8 mouse cellular contexts compared by ENCODE assay signal in the genomic region with DNA sequence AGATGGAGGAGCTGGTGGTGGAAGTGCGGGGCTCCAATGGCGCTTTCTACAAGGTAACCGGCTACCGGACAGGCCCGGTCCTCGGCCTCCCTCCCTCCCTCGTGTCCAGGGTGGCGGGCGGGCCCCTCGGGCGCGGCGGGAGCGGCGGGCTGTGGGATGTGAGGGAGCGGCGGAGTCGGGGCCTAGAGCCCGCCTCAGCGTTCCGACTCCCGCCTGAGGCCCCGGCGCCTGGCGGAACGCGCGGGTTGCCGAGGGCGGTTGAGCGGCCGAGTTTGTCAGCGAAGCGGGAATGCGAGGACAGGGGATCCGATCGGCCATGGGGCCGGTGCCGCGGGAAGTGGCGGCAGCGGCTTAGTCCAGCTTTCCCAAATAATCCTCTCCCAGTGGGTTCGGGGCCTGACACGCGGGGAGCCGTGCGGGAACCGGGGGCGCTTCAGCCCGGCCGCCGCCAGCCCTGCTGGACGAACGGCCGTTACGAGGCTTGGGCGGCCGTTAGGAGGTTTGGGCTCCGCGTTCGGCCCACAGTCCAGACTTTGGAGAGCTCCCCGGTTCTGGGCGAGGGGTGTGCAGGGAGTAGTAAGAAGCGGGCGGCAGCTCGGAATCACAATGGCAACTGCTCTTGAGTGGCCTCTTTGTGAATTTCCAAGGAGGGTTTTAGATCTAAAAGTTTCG. TPM values are rescaled to one million over a fixed set of nuclear protein-coding genes. Genes with fewer than 3 reads are reported as not detected.
DNase-seq lines count a peak whose midpoint lies in the region; ATAC-seq and TF ChIP-seq lines count a peak whose summit lies in the region.

No protein-coding gene starts in this region.

- DNase-seq in embryo, embryonic 10 days (ENCODE audit: low spot score): peak; percentile 16
- DNase-seq in embryo, embryonic 10.5 days (ENCODE audit: low spot score): no peak
- DNase-seq in 3T3-L1 (ENCODE audit: low read depth, low spot score): peak; percentile 9
- DNase-seq in adrenal gland, postnatal 10 days: peak; percentile 44
- peak; percentile 49 for DNase-seq in lung, embryonic 14.5 days
- peak; percentile 38 for DNase-seq in retina, embryonic 14.5 days (ENCODE audit: low spot score)

- peak; percentile 84 for ATAC-seq in forebrain, embryonic 12.5 days (ENCODE audit: low FRiP score)
- peak; percentile 80 for ATAC-seq in intestine, embryonic 15.5 days
- peak; percentile 76 for ATAC-seq in lung, embryonic 14.5 days (ENCODE audit: insufficient read depth)

- H3K27me3 ChIP-seq in forebrain, embryonic 12.5 days: no peaks in the 10 kb centered on the region
- H3K27me3 ChIP-seq in intestine, embryonic 15.5 days (replicated peaks): no peaks in the 10 kb centered on the region
- H3K27me3 ChIP-seq in lung, embryonic 14.5 days (ENCODE audit: insufficient read depth, low read length): no peaks in the 10 kb centered on the region

- peak overlapping the region; percentile 65 for H3K4me3 ChIP-seq in forebrain, embryonic 12.5 days (replicated peaks)
- peak overlapping the region; percentile 61 for H3K4me3 ChIP-seq in intestine, embryonic 15.5 days (replicated peaks)
- H3K4me3 ChIP-seq in lung, embryonic 14.5 days (ENCODE audit: low read depth, low read length): peak overlapping the region; percentile 59

- 18% methylated on average over 59 of the region's 67 CpGs for WGBS in forebrain, embryonic 12.5 days
- WGBS in intestine, embryonic 15.5 days: 16% methylated on average over 67 of the region's 67 CpGs
- 13% methylated on average over 40 of the region's 67 CpGs for WGBS in lung, embryonic 14.5 days

- H3K27ac ChIP-seq in forebrain, embryonic 12.5 days: peak overlapping the region; percentile 92
- peak overlapping the region; percentile 92 for H3K27ac ChIP-seq in intestine, embryonic 15.5 days
- H3K27ac ChIP-seq in lung, embryonic 14.5 days (ENCODE audit: low read depth): peak overlapping the region; percentile 93

- peak overlapping the region; percentile 80 for H3K9ac ChIP-seq in forebrain, embryonic 12.5 days
- peak overlapping the region; percentile 79 for H3K9ac ChIP-seq in intestine, embryonic 15.5 days
- peak overlapping the region; percentile 83 for H3K9ac ChIP-seq in lung, embryonic 14.5 days

- no peaks in the 10 kb centered on the region for H3K9me3 ChIP-seq in forebrain, embryonic 12.5 days
- H3K9me3 ChIP-seq in intestine, embryonic 15.5 days: no peaks in the 10 kb centered on the region
- no peaks in the 10 kb centered on the region for H3K9me3 ChIP-seq in lung, embryonic 14.5 days (ENCODE audit: low read depth, low read length)

- no peaks in the 10 kb centered on the region for H3K36me3 ChIP-seq in forebrain, embryonic 12.5 days (replicated peaks)
- no peaks in the 10 kb centered on the region for H3K36me3 ChIP-seq in intestine, embryonic 15.5 days
- H3K36me3 ChIP-seq in lung, embryonic 14.5 days (ENCODE audit: insufficient read depth): no peaks in the 10 kb centered on the region

- no peaks in the 10 kb centered on the region; the same call in 1 of the 2 replicates for H3K4me1 ChIP-seq in forebrain, embryonic 12.5 days
- no peaks in the 10 kb centered on the region for H3K4me1 ChIP-seq in intestine, embryonic 15.5 days (replicated peaks)
- no peaks in the 10 kb centered on the region for H3K4me1 ChIP-seq in lung, embryonic 14.5 days (ENCODE audit: insufficient read depth)

- H3K4me2 ChIP-seq in forebrain, embryonic 12.5 days: peak overlapping the region; percentile 47
- H3K4me2 ChIP-seq in intestine, embryonic 15.5 days (replicated peaks): peak overlapping the region; percentile 35
- H3K4me2 ChIP-seq in lung, embryonic 14.5 days: peak overlapping the region; percentile 53

- no peak for TF ChIP-seq CTCF in lung, embryonic 14.5 days (IDR thresholded peaks at IDR 0.05; ENCODE audit: low read depth)

RNA-seq across cellular contexts. Expression of a gene that starts 0.6 kb away (rescaled TPM):
- total RNA-seq in adrenal gland, postnatal 10 days (2021): 10 to 100 TPM; 42.9 to 44.7 TPM
- polyA plus RNA-seq in forebrain, embryonic 12.5 days (2016; fragmentation: Nextera tagmentation; extraction: Ambion mirVana): 75.5 and 75.9 TPM in 2 replicates
- 47.1 and 54.2 TPM in 2 replicates for polyA plus RNA-seq in intestine, embryonic 15.5 days (2015; fragmentation: Nextera tagmentation; extraction: Ambion mirVana)
- polyA plus RNA-seq in lung, embryonic 14.5 days (2014; fragmentation: Nextera tagmentation; extraction: Ambion mirVana): 61.3 and 62.6 TPM in 2 replicates
